Mouse (Mus musculus): ENCODE data around the gene Cd3eap.

DNA sequence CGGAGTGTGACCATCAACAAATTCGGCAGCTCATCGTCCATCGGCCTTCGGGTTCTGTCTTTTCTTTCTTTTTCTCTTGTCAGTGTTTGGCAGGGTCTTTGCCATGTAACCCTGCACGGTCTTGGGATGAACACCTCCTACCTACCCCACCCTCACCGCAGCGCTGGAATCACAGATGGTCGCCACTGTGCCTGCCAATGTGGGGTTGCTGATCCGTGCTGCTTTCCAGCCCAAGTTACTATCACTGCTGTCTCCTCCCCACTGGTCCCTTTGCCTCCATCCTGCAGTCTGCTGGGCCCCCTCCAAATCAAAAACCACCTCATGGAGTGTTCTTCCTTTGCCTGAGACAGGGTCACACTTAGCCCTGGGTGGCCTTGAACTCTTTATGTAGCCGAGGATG, 35.1 kb downstream of the Cd3eap start:
- TF ChIP-seq CTCF (IDR thresholded peaks at IDR 0.05; ENCODE audit: insufficient read depth, low read length) (no peak), POLR2A (IDR thresholded peaks at IDR 0.05; ENCODE audit: borderline replicate concordance, extremely low read depth, low read depth, low read length) (no peak)
